Mouse (Mus musculus): ENCODE results near the gene Arl8a.
"Not testable (repeated sequence)": the region's sequence is repeated elsewhere in the genome, so short reads cannot be mapped to it uniquely, and the experiment has no call there.

Arl8a gene

GRCm38 (mm10) chr1:135169556-135170224 lies 23.1 kb downstream of the Arl8a start:
- no peak for DNase-seq (ENCODE audit: low spot score in 2 of 2)

- no peak for DNase-seq (ENCODE audit: low spot score in 2 of 2)
These were observed 23.7 kb downstream of the Arl8a start for GRCm38 (mm10) chr1:135170299-135170698.

GRCm38 (mm10) chr1:135171202-135171601 lies 24.6 kb downstream of the Arl8a start:
- no peak for DNase-seq (ENCODE audit: low spot score in 2 of 2)

GRCm38 (mm10) chr1:135171984-135172383 lies 25.4 kb downstream of the Arl8a start:
- DNase-seq (ENCODE audit: low spot score in 2 of 2), result no peak

- DNase-seq (ENCODE audit: low spot score in 2 of 2), result no peak
These were observed 26.7 kb downstream of the Arl8a start for GRCm38 (mm10) chr1:135173311-135173710.

GRCm38 (mm10) chr1:135175176-135175575 lies 28.6 kb downstream of the Arl8a start:
- no peak for DNase-seq (ENCODE audit: low spot score in 2 of 2)

GRCm38 (mm10) chr1:135177724-135178123 lies 31.1 kb downstream of the Arl8a start:
- no peak for DNase-seq (ENCODE audit: low spot score in 2 of 2)

- no peak for DNase-seq (ENCODE audit: low spot score in 2 of 2)
These were observed 32.2 kb downstream of the Arl8a start for GRCm38 (mm10) chr1:135178863-135179262.

GRCm38 (mm10) chr1:135180830-135181229 lies 34.2 kb downstream of the Arl8a start:
- no peak for DNase-seq (ENCODE audit: low spot score in 2 of 2)

- no peak for DNase-seq (ENCODE audit: low spot score in 2 of 2)
These were observed 34.7 kb downstream of the Arl8a start for GRCm38 (mm10) chr1:135181275-135181674.

- no peak for DNase-seq (ENCODE audit: low spot score in 2 of 2)
These were observed 35.4 kb downstream of the Arl8a start for GRCm38 (mm10) chr1:135181880-135182623.

GRCm38 (mm10) chr1:135182975-135183374 lies 36.4 kb downstream of the Arl8a start:
- no peak for DNase-seq (ENCODE audit: low spot score in 2 of 2)

- no peak for DNase-seq (ENCODE audit: low spot score in 2 of 2)
These were observed 36.8 kb downstream of the Arl8a start for GRCm38 (mm10) chr1:135183448-135183847.

- no peak for DNase-seq (ENCODE audit: low spot score in 2 of 2)
These were observed 37.4 kb downstream of the Arl8a start for GRCm38 (mm10) chr1:135183941-135184570.

GRCm38 (mm10) chr1:135185936-135186335 lies 39.3 kb downstream of the Arl8a start:
- no peak for DNase-seq (ENCODE audit: low spot score in 2 of 2)

- no peak for DNase-seq (ENCODE audit: low spot score in 2 of 2)
These were observed 39.8 kb downstream of the Arl8a start for GRCm38 (mm10) chr1:135186427-135186826.

GRCm38 (mm10) chr1:135187016-135187415 lies 40.4 kb downstream of the Arl8a start:
- DNase-seq (ENCODE audit: low spot score in 2 of 2), result not testable (repeated sequence)

- DNase-seq (ENCODE audit: low spot score in 2 of 2), result no peak
These were observed 41.6 kb downstream of the Arl8a start for GRCm38 (mm10) chr1:135188197-135188596.

- no peak for DNase-seq (ENCODE audit: low spot score in 2 of 2)
These were observed 42.6 kb downstream of the Arl8a start for GRCm38 (mm10) chr1:135189186-135189585.

- not testable (repeated sequence) for DNase-seq (ENCODE audit: low spot score in 2 of 2)
These were observed 47.7 kb downstream of the Arl8a start for GRCm38 (mm10) chr1:135194335-135194734.

- no peak for DNase-seq (ENCODE audit: low spot score in 2 of 2)
These were observed 49.4 kb downstream of the Arl8a start for GRCm38 (mm10) chr1:135195907-135196440.

- no peak for DNase-seq (ENCODE audit: low spot score in 2 of 2)
These were observed 51.8 kb downstream of the Arl8a start for GRCm38 (mm10) chr1:135198412-135198811.

Measured in natural killer cell, adult 2 months (primary cell).